Mouse (Mus musculus) erythroblast, embryonic 14.5 days (primary cell): Measurements from ENCODE around the gene Sfrp4.

ENCODE experiments used
- GATA1 ChIP-seq: IDR thresholded peaks from 2 replicates; pipeline ENCODE4 v1.6.1; 2012; ENCODE audit warnings: low read length, inconsistent platforms, mixed read lengths
- TAL1 ChIP-seq: IDR thresholded peaks from 3 replicates; pipeline ENCODE4 v1.6.1; 2012; ENCODE audit warnings: low read length, inconsistent platforms, mixed read lengths

DNA sequence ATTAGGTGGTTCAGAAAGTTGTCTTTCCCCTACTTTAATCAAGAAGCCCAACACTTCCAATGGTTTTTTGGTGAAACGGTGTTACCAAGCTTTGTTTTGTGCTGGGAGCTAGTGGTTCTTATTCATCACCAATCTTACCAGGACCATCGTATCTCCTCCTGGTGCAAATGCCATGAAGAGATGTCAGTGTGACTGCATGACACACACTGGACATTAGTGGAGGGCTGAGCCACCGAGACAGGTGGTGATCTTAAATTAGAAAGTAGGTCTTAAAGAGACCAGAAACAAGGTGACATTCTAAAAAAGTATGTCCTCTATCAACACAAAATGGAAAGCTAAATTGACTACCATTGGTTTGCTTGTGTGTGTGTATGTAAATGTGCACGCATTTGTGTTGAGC, 4.8 kb upstream of the Sfrp4 start:
- TF ChIP-seq TAL1 (no peak), GATA1 (no peak)
